Mouse (Mus musculus): ENCODE results near the gene Hipk2. TPM values are rescaled to one million over a fixed set of nuclear protein-coding genes. Genes with fewer than 3 reads are reported as not detected.

Gene Hipk2
- polyA plus RNA-seq (2015; fragmentation: Nextera tagmentation; extraction: Ambion mirVana), result 34.6 and 37.0 TPM in 2 replicates

GRCm38 (mm10) chr6:38876071-38876911, at the start of gene Hipk2:
Hipk2 (minus strand) TSS chr6:38876165.
- peak within 1 kb of the TSS; percentile 99 for H3K9ac ChIP-seq
- WGBS, result under 1% methylated on average over 93 of the region's 108 CpGs
- no peaks in the 10 kb centered on the region for H3K9me3 ChIP-seq
- peak within 1 kb of the TSS; percentile 99 for H3K27ac ChIP-seq (replicated peaks)
- H3K27me3 ChIP-seq, result no peaks in the 10 kb centered on the region
- H3K36me3 ChIP-seq, result no peaks in the 10 kb centered on the region
- H3K4me2 ChIP-seq, result peak within 1 kb of the TSS; percentile 61
- ATAC-seq (ENCODE audit: low FRiP score, low read depth), result peak; percentile 91
- H3K4me3 ChIP-seq, result peak within 1 kb of the TSS; percentile 98
- H3K4me1 ChIP-seq (replicated peaks), result peaks cover 33% of the 10 kb centered on the region

GRCm38 (mm10) chr6:38925719-38926118, 49.8 kb upstream of the Hipk2 start:
- Histone ChIP-seq H3K27ac (replicated peaks) (no peak overlapping the region), H3K27me3 (no peaks in the 10 kb centered on the region), H3K9me3 (no peaks in the 10 kb centered on the region), H3K4me1 (replicated peaks) (peaks cover 15% of the 10 kb centered on the region), H3K4me3 (no peak overlapping the region), H3K36me3 (no peaks in the 10 kb centered on the region), H3K9ac (no peak overlapping the region), H3K4me2 (peak overlapping the region; percentile 38)
- no peak for ATAC-seq (ENCODE audit: low FRiP score, low read depth)
- WGBS, result 50% methylated on average over 7 of the region's 7 CpGs

GRCm38 (mm10) chr6:38923870-38924817, 48.2 kb upstream of the Hipk2 start:
- ATAC-seq (ENCODE audit: low FRiP score, low read depth), result no peak
- H3K9ac ChIP-seq, result no peak overlapping the region
- no peaks in the 10 kb centered on the region for H3K27me3 ChIP-seq
- no peak overlapping the region for H3K27ac ChIP-seq (replicated peaks)
- no peaks in the 10 kb centered on the region for H3K9me3 ChIP-seq
- H3K36me3 ChIP-seq, result no peaks in the 10 kb centered on the region
- peaks cover 15% of the 10 kb centered on the region for H3K4me1 ChIP-seq (replicated peaks)
- H3K4me2 ChIP-seq, result no peak overlapping the region
- 94% methylated on average over 18 of the region's 18 CpGs for WGBS
- H3K4me3 ChIP-seq, result no peak overlapping the region

- no peaks in the 10 kb centered on the region for H3K9me3 ChIP-seq
- H3K4me3 ChIP-seq, result no peak overlapping the region
- no peak overlapping the region for H3K4me2 ChIP-seq
- peaks cover 15% of the 10 kb centered on the region for H3K4me1 ChIP-seq (replicated peaks)
- no peak overlapping the region for H3K9ac ChIP-seq
- no peak for ATAC-seq (ENCODE audit: low FRiP score, low read depth)
- no peak overlapping the region for H3K27ac ChIP-seq (replicated peaks)
- no peaks in the 10 kb centered on the region for H3K27me3 ChIP-seq
- no peaks in the 10 kb centered on the region for H3K36me3 ChIP-seq
- WGBS, result 95% methylated on average over 4 of the region's 4 CpGs
Observed at GRCm38 (mm10) chr6:38923450-38923849, 47.5 kb upstream of the Hipk2 start.

GRCm38 (mm10) chr6:38922517-38922916, 46.6 kb upstream of the Hipk2 start:
- no peak for ATAC-seq (ENCODE audit: low FRiP score, low read depth)
- Histone ChIP-seq H3K27me3 (no peaks in the 10 kb centered on the region), H3K9ac (no peak overlapping the region), H3K27ac (replicated peaks) (no peak overlapping the region), H3K4me3 (no peak overlapping the region), H3K4me1 (replicated peaks) (peaks cover 15% of the 10 kb centered on the region), H3K9me3 (no peaks in the 10 kb centered on the region), H3K36me3 (no peaks in the 10 kb centered on the region), H3K4me2 (no peak overlapping the region)
- 43% methylated on average over 2 of the region's 2 CpGs for WGBS

GRCm38 (mm10) chr6:38921810-38922116, 45.8 kb upstream of the Hipk2 start:
- no peak for ATAC-seq (ENCODE audit: low FRiP score, low read depth)

GRCm38 (mm10) chr6:38921095-38921809, 45.3 kb upstream of the Hipk2 start:
- no peaks in the 10 kb centered on the region for H3K36me3 ChIP-seq
- no peaks in the 10 kb centered on the region for H3K27me3 ChIP-seq
- 0 out of 2 replicates have a peak, but pooled peaks cover 6% of the 10 kb centered on the region for H3K4me1 ChIP-seq (replicated peaks)
- no peak for ATAC-seq (ENCODE audit: low FRiP score, low read depth)
- no peak overlapping the region for H3K4me3 ChIP-seq
- H3K9me3 ChIP-seq, result no peaks in the 10 kb centered on the region
- no peak overlapping the region for H3K4me2 ChIP-seq
- no peak overlapping the region for H3K9ac ChIP-seq
- H3K27ac ChIP-seq (replicated peaks), result no peak overlapping the region
- 75% methylated on average over 17 of the region's 17 CpGs for WGBS

More at GRCm38 (mm10) chr6:38921810-38922116, 45.8 kb upstream of the Hipk2 start:
- no peaks in the 10 kb centered on the region for H3K36me3 ChIP-seq
- no peaks in the 10 kb centered on the region for H3K9me3 ChIP-seq
- peaks cover 10% of the 10 kb centered on the region for H3K4me1 ChIP-seq (replicated peaks)
- WGBS, result 96% methylated on average over 8 of the region's 8 CpGs
- no peaks in the 10 kb centered on the region for H3K27me3 ChIP-seq
- no peak overlapping the region for H3K9ac ChIP-seq
- H3K4me3 ChIP-seq, result no peak overlapping the region
- no peak overlapping the region for H3K4me2 ChIP-seq
- no peak overlapping the region for H3K27ac ChIP-seq (replicated peaks)

GRCm38 (mm10) chr6:38920141-38920540, 44.2 kb upstream of the Hipk2 start:
- H3K4me3 ChIP-seq, result no peak overlapping the region
- H3K9ac ChIP-seq, result no peak overlapping the region
- H3K9me3 ChIP-seq, result no peaks in the 10 kb centered on the region
- H3K27me3 ChIP-seq, result no peaks in the 10 kb centered on the region
- 0 out of 2 replicates have a peak, but pooled peaks cover 6% of the 10 kb centered on the region for H3K4me1 ChIP-seq (replicated peaks)
- 77% methylated on average over 6 of the region's 6 CpGs for WGBS
- H3K27ac ChIP-seq (replicated peaks), result no peak overlapping the region
- ATAC-seq (ENCODE audit: low FRiP score, low read depth), result no peak
- H3K4me2 ChIP-seq, result no peak overlapping the region
- H3K36me3 ChIP-seq, result no peaks in the 10 kb centered on the region

- 88% methylated on average over 14 of the region's 14 CpGs for WGBS
- Histone ChIP-seq H3K27ac (replicated peaks) (no peak overlapping the region), H3K27me3 (no peaks in the 10 kb centered on the region), H3K36me3 (no peaks in the 10 kb centered on the region), H3K4me1 (replicated peaks) (0 out of 2 replicates have a peak, but pooled peaks cover 9% of the 10 kb centered on the region), H3K4me3 (no peak overlapping the region), H3K9me3 (no peaks in the 10 kb centered on the region), H3K4me2 (no peak overlapping the region), H3K9ac (no peak overlapping the region)
- ATAC-seq (ENCODE audit: low FRiP score, low read depth), result no peak
Observed at GRCm38 (mm10) chr6:38919135-38919740, 43.3 kb upstream of the Hipk2 start.

GRCm38 (mm10) chr6:38918728-38919127, 42.8 kb upstream of the Hipk2 start:
- H3K4me3 ChIP-seq, result no peak overlapping the region
- no peaks in the 10 kb centered on the region for H3K27me3 ChIP-seq
- no peak for ATAC-seq (ENCODE audit: low FRiP score, low read depth)
- no peak overlapping the region for H3K9ac ChIP-seq
- WGBS, result 92% methylated on average over 4 of the region's 4 CpGs
- H3K27ac ChIP-seq (replicated peaks), result no peak overlapping the region
- no peak overlapping the region for H3K4me2 ChIP-seq
- no peaks in the 10 kb centered on the region for H3K9me3 ChIP-seq
- H3K36me3 ChIP-seq, result no peaks in the 10 kb centered on the region
- H3K4me1 ChIP-seq (replicated peaks), result peaks cover 12% of the 10 kb centered on the region; the same call in 1 of the 2 replicates

- Histone ChIP-seq H3K27me3 (no peaks in the 10 kb centered on the region), H3K27ac (replicated peaks) (no peak overlapping the region), H3K36me3 (no peaks in the 10 kb centered on the region), H3K9ac (no peak overlapping the region), H3K4me2 (no peak overlapping the region), H3K4me3 (no peak overlapping the region), H3K9me3 (no peaks in the 10 kb centered on the region), H3K4me1 (replicated peaks) (peaks cover 20% of the 10 kb centered on the region)
- 77% methylated on average over 3 of the region's 3 CpGs for WGBS
- ATAC-seq (ENCODE audit: low FRiP score, low read depth), result no peak
Observed at GRCm38 (mm10) chr6:38917415-38917814, 41.5 kb upstream of the Hipk2 start.

Measured in hindbrain, embryonic 15.5 days (tissue).